Mouse (Mus musculus): Measurements from ENCODE around the gene Syt15.

Syt15 gene

GRCm38 (mm10) chr14:34219295-34219694, at the start of gene Syt15:
Gene Syt15 (plus strand): TSS chr14:34219595.
- no peak for DNase-seq (ENCODE audit: low spot score)

GRCm38 (mm10) chr14:34171107-34171506, 48.3 kb upstream of the Syt15 start:
- no peak for DNase-seq (ENCODE audit: low spot score)

GRCm38 (mm10) chr14:34179351-34179750, 40.0 kb upstream of the Syt15 start:
- no peak for DNase-seq (ENCODE audit: low spot score)

GRCm38 (mm10) chr14:34183101-34183500, 36.3 kb upstream of the Syt15 start:
- no peak for DNase-seq (ENCODE audit: low spot score)

DNA sequence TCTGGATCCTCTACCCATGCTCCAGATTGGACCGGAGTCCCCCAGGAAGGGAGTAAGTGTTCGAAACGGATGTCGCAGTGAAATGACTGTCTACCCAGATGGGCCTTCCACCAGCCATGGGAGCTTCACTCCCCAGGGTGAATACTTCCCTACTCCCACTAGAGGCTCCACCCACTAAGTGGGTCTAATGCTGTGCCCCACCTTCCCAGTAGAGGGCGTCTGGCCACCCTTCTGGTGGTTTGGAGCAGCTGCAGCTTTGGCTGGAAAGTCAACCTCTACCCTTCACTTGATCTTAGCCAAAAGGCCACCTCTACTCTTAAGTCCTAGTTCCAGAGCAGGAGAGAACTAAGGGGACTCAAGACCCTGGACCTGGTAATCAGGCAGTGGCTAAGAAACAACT, 30.8 kb upstream of the Syt15 start:
- peak; percentile 69 for DNase-seq (ENCODE audit: low spot score)

- DNase-seq (ENCODE audit: low spot score) = no peak
Measured at GRCm38 (mm10) chr14:34190361-34190760, 29.0 kb upstream of the Syt15 start.

- DNase-seq (ENCODE audit: low spot score) = no peak
Measured at GRCm38 (mm10) chr14:34193879-34194278, 25.5 kb upstream of the Syt15 start.

DNA sequence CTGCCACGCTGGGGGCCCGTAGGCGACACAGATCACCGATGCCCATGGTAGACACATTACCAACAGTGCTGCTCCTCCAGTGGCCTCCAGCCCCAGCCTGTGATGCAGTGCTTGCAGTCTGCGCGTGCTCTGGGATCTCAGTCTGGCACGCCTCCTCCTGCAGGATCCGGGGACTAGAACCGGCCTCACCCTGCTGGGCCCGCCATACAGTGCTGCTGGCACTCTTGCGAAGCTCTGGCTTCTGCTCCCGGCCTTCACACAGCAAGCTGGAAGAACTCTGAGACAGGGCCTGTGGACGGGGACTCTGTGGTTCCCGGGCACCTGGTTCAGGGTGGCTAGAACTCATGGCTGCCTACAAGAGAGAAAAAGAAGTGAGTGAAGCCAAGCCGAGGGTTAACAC, 23.9 kb upstream of the Syt15 start:
- no peak for DNase-seq (ENCODE audit: low spot score)

DNA sequence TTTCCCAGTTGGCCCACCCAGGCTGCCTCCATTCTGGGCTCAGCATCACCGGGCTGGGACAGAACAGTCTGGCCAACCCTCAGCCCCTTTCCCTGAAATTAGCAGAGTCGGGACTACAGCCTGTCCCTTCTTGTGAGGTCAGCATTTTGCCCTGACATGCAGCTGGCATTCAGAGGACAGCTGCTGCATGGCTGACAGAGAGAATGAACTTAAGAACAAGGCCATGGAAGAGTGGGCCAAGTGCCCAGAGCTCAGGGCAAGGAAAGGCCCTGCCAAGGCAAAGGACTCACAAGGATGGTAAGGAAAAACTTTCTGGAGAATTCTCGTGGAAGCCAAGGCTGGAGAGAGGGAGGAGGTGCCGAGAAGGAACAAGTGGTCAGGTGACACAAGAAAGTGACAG, 22.7 kb upstream of the Syt15 start:
- no peak for DNase-seq (ENCODE audit: low spot score)

DNA sequence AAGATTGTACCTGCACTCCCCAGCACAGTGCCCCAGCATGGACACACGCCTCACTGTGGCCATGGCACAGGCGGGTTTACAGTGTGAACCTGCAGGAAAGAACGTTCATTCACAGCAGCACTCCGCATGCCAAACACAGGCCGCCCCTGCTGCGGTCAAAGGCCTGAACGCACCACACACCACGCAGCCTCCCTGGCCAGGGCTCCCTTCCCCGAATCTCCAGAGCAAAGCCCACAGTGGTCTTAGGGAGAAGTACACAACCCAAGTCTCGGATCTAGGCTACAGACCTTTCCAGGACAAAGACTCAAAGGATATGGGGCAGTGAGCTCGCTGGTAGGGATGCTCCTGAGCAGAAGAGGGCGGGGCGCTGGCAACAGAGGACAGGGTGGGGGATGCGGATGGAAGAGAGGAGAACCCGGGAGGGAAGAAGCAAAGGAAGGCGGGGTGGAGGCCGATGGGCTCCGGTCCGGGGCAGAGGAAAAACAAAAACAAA, 18.6 kb upstream of the Syt15 start:
- peak; percentile 71 for DNase-seq (ENCODE audit: low spot score)

DNA sequence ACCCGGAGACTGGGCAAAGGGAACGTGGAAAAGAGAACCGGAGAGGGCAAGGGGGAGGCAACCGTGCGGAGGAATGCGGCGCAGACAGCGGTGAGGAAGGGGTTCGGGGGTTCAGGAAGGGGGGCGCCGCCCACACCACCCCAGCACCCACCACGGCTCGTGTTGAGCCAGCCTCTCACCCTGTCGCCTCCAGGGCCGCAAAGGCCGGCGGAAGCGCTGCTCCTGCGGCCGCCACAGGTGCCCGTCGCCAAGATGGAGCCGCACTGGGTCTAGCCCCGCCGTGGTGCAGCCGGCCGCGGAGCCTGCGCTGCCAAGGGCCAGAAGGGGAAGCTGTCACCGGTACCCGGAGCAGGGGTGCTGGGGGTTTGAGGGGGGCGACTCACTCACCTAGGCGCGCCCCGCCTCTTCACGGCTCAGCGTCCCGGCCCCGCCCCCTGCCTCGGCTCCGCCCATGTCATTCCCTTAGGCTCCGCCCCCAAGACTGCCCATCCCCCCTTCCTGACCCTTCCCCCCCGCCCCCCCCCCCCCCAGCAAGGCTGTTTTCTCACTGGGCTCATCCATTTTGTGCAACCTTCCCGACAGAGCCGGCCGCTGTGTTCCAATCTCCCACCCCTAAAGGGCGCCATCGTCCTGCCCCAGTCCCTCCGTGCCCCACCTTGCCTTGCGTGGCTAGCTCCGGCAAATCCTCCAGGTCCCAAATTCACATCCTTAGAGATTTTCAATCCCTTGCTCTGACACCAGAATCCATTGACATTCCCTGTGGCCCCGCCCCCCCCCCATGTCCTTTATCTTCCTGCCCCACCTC, 18.0 kb upstream of the Syt15 start, which contains the start of gene Gprin2:
Gene Gprin2, minus strand, starts transcription at position 423 of the 805 bp plus-strand sequence.
- peak; percentile 83 for DNase-seq (ENCODE audit: low spot score)

GRCm38 (mm10) chr14:34207996-34208395, 11.4 kb upstream of the Syt15 start:
- DNase-seq (ENCODE audit: low spot score) = no peak

GRCm38 (mm10) chr14:34208651-34209050, 10.7 kb upstream of the Syt15 start:
- peak; percentile 63 for DNase-seq (ENCODE audit: low spot score)

DNA sequence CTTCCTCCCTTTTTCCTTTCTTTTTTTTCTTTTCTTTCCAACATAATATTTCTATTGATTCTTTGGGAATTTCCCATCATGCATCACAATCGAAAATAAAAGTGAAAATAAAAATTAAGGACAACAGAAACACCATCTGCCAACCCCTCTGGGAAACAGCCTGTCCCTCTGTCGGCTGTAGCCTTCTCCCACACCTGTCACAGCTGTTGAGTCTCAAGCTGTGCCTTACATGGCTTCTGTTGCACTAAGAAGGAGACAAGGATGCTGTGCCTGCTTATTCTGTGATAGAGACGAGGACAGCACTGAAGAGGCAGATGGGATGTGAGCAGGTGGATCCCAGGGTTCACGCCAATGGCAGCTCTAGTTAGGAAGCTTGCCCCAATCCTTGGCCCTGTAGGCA, 10.3 kb upstream of the Syt15 start:
- DNase-seq (ENCODE audit: low spot score) = no peak

GRCm38 (mm10) chr14:34209942-34210341, 9.5 kb upstream of the Syt15 start:
- no peak for DNase-seq (ENCODE audit: low spot score)

GRCm38 (mm10) chr14:34215451-34216127, 3.8 kb upstream of the Syt15 start:
- DNase-seq (ENCODE audit: low spot score) = no peak

GRCm38 (mm10) chr14:34219786-34220198, 397 bp downstream of the Syt15 start:
- DNase-seq (ENCODE audit: low spot score) = no peak

- DNase-seq (ENCODE audit: low spot score) = no peak
Measured at GRCm38 (mm10) chr14:34220426-34220825, 1.0 kb downstream of the Syt15 start.

- DNase-seq (ENCODE audit: low spot score) = no peak
Measured at GRCm38 (mm10) chr14:34221416-34222077, 2.2 kb downstream of the Syt15 start.

GRCm38 (mm10) chr14:34223362-34223898, 4.0 kb downstream of the Syt15 start:
- no peak for DNase-seq (ENCODE audit: low spot score)

DNA sequence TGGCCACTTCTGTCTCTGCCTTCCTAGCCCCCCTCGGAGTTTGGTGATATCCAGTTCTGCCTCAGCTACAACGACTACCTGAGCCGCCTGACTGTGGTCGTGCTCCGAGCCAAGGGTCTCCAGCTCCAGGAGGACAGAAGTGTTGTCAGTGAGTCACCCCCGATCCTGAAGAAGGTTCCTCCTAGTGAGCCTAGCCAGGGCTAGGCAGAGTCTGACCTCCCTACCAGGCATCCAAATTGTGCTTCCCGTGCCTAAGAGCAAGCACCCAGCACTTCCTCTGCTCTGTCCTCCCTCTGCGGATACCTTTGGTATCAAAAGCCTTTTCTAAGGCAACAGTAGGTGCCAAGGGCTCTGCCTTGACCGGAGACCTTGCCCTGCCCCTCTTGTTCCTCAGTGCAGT, 6.6 kb downstream of the Syt15 start:
- no peak for DNase-seq (ENCODE audit: low spot score)

DNA sequence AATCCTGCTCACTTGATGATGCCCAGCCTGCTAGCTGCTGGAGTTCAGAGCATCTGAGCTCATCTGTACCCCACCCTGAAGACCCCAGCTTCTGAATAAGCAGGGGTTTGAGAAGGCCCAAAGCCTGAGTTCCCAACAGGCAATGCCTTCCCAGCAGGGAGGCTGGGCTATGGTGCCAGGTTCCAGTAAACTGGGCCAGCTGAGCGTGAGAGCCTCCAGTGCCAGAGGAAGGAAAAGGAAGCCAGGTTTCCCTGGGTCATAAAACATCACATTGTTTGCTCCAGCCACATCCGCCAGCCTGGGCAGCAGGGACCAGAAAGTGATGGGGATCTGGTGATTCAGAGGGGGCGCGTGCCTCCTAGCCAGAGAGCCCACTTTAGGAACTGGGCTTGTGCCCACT, 7.2 kb downstream of the Syt15 start:
- DNase-seq (ENCODE audit: low spot score) = no peak

All from testis, postnatal 10 days (tissue).